Mouse (Mus musculus) ovary, postnatal 14 days (tissue): ENCODE measurements around the gene Gm49486.
"Not testable (repeated sequence)": the region's sequence is repeated elsewhere in the genome, so short reads cannot be mapped to it uniquely, and the experiment has no call there.

Source experiments
- DNase-seq: peaks from one replicate; pipeline ENCODE4 v3.0.0; 2022; ENCODE audit warnings: low spot score

The Gm49486 gene

DNA sequence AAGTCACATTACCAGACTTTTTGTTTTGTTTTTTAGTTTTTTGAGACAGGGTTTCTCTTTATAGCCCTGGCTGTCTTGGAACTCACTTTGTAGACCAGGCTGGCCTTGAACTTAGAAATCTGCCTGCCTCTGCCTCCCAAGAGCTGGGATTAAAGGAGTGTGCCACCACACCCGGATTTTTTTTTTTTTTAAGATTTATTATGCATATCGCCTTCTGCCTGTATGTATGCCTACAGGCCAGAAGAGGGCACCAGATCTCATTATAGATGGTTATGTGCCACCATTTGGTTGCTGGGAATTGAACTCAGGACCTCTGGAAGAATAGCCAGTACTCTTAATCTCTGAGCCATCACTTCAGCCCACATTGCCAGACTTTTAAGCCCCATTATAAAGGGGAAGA, 3.4 kb upstream of the Gm49486 start:
- DNase-seq: not testable (repeated sequence)

DNA sequence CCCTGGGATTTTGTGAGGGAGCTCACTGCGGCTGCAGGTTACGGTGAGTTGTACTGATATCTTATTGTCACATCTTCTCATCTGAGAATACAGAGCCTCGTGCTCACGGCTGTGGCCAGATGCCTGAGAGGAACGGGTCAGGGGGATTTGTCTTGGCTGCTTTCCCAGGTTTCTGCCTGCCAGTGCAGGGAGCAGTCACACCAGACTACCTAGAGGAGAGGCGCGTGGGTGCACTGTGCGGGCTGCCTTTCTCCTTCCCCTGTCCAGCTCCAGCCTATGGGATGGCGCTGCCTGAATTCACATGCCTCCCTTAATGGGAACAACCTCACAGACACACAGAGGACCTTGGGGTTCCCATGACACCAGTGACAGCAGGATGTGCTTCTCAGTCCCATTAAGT, 6.1 kb downstream of the Gm49486 start:
- DNase-seq: no peak

DNA sequence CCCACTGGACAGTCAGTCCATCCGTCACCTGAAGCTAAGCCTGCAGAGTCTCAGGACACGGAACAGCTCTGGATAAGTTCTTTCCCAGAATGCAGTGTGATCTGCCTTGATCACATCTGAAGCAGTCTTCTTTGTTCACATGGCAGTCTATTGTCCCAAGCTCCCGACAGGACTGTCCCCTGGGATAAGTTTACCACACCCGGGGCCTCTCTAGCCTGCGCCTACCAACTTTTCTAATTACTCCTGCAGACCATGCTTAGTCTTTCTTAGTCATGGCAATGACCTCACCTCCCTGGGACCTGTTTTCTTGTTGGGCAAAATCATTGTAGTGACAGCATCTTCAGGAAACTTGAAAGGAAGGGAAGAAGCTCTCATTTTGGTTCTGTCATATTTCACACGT, 8.8 kb downstream of the Gm49486 start:
- no peak for DNase-seq

DNA sequence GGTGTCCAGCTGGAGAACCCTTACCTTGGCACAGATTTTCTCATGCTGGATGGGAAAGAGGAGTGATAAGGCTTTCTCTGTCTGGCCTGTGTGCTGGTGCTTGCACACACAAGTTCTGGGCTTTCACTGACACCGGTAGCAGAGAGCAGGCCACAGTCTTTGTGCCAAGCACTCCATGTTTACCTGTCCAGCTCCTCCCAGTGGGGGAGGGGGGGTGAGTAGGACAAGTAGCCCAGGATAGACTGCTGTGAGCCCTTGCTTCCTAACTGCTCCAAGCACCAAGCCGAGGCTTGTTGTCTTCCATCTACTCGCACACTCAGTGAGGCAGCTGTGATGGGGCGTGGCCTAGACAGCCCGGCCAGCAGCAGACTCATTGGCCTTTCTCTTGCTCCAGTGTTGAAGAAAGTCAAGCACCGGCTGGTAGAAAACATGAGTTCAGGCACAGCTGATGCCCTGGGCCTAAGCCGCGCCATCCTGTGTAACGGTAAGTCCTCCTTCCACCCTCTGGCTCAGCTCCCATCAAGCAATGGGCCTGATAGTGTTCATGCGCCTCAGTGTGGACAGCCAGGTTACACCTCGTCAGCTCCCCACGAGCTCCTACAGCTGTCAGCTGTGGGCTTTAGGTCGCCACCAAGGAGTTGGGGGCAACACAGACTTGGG, 13.5 kb downstream of the Gm49486 start:
- no peak for DNase-seq

DNA sequence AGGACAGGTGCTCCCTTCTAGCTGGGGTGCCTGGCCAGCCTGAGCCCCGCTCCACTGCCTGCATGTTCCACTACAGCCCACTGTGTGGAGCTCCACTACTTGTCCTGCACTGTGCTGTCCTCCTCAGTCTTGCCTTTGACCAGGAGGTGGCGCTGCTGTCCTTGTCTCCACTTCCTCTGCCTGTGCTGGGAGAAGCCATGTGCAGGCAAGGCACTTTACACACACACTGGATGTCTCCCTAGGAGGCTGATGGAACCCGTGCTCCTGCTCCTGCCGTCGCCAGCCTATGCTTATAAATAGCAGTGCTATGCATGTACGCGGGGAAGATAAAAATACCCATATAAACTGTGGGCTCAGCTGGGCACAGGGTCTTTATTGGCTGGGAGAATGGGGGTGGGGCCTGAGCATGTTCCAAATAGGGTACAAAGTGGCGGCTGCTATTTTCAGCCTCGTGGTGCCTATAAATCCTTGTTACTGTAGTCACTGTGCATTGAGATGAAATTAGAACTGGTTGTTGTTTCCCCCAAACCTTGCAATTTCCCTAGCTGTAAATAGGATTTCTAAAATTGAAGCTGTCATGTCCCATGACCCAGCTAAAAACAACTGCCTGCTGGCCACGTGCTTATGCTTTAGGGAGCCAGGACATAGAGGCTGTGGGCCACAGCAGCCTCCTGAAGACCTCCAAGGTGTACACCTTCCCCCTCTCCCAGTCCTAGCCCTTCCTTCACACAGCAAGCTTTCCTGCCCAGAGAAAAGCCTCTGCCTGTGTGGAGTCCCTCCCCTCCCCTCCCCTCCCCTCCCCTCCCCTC, 14.2 kb downstream of the Gm49486 start:
- peak; percentile 94 for DNase-seq

DNA sequence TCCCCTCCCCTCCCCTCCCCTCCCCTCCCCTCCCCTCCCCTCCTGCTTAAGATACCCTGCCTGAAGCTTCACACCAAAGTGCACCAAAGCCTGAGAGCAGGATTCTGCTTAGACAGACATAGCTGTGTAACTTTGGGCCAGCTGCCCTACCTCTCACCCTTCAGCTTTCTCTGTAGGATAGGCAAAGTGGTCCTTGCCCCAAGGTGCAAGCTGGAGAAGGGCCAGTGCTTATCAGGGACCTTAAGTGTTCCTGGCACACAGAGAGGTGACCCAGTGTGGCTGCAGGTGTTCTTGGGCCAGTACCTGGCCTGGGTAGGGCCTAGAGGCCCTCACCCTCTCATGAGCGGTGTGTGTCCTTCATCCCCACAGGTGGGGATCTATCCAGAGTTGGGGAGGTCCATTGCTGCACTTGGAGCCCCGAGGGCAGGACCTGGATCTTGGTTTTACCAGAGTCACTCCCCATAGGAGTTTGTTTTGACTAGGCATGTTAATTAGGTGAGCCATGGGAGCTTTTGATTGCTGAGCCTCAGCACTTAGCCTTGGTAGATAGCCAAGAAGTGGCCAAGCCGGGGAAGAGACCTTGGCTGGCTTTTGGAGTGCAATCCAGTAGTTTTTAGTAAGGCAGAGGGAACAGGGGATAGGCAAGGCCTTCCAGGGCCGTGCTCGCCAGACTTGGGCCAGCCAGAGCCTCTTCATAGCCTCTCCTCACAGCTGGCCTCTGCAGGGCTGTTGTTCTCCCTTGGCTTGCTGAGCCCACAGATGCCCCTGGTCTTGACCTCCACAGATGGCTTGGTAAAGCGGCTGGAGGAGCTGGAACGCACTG, 15.1 kb downstream of the Gm49486 start:
- DNase-seq: no peak

DNA sequence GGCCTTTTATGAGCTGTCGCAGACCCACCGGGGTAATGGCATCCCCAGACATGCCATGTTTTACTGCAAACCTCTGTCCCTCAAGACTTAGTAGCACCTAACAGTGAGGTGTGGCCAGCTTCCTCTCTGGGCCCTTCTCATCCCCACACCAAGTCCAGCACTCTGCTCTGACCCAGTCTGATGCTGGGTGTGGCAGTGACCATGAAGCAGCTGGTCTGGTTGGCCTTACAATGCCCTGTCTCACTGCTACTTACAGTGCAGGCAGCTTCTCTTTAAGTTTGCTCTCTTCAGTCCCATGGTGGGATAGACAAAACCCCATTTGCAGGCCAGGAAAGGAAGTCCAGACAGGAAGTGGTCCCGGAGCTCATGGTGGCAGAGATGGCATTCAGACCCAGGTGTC, 16.1 kb downstream of the Gm49486 start:
- DNase-seq: no peak

DNA sequence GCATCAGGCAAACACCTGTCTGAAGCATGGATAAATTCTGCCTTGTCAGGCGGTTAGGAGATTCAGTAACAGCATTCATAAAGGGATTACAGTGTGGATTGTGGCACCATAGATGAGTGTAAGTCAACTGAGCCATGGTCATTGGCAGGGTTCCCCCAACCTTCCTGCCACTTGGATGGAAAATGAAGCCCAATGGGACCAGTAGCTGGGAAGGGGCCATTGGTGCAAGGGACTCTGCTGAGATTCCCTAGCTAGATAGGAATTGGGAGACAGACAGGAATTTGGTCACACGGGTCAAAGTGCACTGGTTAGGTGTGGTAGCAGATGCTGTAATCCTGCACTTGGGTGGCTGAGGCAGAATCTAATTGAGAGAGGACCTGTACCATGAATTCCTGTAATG, 21.0 kb downstream of the Gm49486 start:
- no peak for DNase-seq

DNA sequence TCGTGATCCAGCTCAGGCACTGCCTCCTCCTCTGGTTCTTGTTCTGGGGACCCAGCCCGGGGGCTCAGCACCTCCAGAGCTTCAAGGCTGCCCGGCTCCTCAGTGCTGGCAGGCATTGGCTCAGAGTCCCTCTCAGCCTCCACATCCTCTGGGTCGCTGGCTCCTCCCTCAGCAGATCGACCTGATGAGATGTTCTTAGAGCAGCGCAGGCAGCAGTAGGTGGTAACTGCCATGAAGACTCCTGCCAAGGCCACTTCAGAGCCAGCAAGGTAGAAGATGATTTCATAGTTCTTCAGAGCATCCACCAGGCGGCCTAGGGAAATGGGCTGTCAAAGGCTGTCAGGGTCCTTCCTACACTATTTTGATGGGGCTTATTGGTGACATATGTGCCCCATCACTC, 22.0 kb downstream of the Gm49486 start:
- no peak for DNase-seq

DNA sequence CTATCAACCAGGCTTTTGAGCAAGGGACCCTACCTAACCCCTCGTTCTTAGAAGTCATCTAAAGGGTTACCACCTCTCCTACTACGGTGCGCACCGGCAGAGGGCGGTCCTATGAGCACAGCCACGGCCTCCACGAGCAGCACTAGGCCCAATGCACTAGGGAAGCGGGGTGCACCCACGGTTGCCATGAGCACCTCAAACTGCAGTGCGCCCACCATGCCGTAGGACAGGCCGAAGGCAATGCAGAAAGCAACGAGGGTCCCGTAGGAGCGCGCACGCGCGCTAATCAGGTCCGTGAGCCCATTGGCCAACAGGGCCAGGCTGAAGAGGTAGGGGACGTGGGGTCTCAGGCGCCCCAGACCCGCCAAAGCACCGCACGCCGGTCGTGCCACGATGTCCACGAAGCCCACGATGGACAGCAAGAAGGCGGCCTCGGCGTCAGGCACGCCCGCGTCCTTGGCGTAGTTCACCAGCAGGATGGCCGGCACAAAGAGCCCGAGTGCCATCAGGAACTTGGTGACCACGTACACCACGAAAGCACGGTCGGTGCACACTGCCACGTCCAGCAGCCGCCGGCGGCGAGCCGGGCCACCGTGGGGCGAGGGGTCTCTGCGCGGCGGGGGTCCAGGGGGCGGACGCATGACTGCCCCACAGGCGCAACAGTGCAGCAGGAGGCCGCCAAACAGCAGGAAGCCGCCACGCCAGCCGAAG, 22.7 kb downstream of the Gm49486 start:
- no peak for DNase-seq

DNA sequence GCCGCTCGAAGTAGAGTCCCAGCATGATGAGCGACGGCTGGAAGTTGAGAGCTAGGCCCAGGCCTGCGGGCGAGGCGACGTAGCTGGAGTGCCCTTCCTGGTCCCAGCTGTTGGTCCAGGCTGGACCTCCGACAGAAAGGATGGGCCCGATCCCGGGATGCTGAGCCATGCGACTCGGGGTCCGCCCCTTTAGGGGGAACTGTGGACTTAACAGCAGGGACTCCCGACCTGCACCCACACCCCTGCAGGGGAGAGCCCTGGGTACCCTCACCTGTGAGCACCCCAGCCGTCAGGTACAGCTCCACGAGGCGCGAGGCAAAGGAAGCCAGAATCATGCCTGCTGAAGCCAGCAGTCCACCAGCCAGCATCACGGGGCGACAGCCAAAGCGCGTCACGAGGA, 23.4 kb downstream of the Gm49486 start:
- DNase-seq: no peak

DNA sequence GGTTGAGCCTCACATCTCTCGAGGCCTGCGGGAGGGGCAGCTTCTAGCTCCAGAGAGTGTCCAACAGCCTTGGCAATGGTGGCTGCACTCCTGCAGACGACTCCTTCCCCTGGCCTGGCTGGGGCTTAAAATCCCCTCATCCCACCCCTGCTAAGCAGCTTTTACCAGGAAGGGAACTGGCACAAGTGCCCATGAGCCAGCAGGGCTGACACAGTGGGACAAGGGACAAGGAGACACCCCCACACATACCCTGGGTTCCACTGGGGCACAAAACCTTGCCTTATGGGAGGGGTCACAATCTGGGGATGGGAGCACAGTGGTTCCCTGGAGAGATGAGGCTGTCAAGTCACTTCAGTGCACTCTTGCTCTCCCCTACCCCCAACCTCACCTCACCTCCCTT, 25.5 kb downstream of the Gm49486 start, which contains the start of gene Slc16a8:
TSS of gene Slc16a8 (minus strand) at position 101 of the 400 bp plus-strand sequence.
- no peak for DNase-seq

DNA sequence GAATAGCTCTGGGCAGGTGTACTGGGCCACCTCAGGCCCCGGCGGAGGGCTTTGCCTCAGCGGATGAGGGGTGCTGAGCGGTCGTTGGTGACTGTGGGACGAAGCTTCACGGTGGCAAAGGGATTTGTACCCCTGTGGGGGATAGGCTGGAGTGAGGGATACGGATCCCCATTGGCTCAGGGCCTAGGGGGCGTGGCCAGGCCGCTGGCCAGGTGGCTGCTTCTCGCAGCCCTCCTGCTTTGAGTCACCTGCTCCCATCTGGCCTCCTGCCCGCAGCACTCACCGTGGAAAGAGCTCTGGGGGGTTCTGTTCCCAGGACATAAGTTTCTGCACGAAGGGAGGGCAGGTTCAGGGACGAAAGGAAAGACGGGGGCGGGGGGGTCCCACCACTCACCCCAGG, 29.3 kb downstream of the Gm49486 start:
- no peak for DNase-seq

DNA sequence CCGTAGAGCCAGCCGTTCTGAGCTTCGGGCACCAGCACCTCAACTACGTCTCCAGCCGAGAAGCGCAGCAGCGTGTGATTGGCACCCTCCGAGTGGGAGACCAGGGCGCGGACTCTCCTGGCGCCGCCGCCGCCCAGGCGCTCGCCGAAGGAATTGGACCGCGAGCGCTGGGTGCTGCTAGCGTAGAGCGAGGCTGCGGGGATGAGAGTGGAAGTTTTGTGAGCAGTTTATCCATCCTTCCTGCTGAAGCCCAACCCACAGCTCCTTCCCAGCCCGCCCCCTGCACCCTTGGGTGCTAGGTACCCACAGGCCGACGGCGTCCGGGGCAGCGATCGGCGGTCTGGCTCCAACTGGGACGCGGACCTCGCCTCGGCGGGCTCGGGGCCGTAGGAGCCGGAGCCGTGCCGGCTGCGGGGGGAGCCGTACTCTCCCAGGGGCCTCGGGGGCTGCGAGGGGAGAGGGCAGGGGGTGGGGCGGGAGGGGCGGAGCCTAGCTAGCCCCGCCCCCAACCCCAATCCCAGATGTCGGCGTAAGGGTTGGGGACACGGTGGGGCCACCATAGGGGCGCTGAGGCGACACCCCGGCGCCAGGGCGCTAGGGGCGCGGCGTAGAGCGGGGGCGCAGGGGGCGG, 32.0 kb downstream of the Gm49486 start:
- DNase-seq: no peak

DNA sequence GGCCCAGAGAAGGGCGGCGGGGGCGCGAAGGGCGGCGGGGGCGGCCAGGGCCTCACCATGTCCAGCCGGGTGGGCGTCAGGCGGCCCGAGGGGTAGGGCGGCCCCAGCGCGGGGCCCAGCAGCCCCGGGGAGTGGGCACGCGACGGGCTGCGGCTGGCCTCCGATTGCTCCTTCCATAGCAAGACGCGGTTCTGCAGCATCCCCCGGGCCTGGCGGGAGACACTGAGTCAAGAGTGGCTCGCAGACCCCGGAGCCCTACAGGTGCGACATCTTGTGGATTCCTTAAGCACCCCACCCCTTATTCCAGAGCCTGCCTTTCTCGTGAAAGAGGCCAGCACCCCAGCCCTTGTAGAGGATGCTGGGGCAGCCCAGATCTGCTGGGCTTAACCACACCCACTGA, 32.6 kb downstream of the Gm49486 start:
- no peak for DNase-seq

DNA sequence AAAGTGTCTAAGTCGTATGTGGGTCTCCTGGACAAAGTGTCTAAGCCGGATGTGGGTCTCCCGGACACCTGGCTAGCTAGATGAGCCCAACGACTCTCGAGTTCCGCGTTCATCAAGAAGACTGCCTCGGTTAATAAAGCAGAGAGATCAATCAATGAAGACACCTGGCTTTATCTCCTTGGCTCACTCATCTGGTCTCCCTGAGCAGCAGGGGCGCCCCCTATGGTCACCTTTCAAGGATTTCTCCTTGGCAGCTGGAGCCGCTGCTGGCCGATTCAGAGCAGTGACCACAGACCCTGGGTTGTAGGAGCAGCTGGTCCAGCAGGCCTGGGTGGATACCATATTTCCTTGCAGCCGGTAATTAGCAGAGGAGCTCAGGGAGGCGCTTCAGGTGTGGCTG, 33.2 kb downstream of the Gm49486 start:
- DNase-seq: no peak

DNA sequence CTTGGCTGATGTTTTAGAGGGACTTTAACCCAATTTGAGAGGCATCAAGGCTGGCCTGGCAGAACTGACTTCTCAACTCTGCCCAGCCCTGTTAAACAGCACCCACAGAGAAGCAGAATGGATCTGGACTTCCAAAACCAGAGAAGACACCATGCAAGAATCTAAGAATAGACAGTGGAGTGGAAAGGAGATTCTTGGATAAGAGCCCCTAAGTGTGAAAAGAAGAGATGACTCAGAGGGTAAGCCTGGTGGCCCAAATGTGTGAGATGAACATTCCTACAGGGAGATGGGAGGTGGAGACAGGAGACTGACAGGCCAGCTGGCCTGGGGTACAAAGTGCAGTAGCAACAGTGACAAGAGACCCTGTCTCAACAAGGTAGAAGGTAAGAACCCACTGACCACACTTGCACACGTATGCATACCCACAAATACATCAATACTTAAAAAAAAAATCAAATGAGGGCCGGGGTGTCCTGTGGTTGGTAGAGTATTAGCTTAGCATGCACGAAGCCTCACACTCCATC, 33.7 kb downstream of the Gm49486 start:
- no peak for DNase-seq

DNA sequence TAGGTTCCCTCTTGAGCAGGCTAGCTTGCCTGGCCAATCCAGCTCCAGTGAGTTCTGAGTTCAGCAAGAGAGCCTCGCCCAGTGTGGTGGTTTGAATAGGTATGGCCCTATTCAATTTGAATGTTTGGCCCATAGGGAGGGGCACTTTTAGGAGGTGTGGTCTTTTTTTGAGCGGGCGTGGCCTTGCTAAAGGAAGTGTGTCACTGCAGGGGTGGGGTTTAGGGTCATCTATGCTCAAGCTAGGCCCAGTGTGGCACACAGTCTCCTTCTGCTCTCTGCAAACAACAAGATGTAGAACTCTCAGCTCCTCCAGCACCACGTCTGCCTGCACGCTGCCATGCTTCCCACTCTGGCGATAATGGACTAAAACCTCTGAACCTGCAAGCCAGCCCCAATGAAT, 34.5 kb downstream of the Gm49486 start:
- DNase-seq: no peak

DNA sequence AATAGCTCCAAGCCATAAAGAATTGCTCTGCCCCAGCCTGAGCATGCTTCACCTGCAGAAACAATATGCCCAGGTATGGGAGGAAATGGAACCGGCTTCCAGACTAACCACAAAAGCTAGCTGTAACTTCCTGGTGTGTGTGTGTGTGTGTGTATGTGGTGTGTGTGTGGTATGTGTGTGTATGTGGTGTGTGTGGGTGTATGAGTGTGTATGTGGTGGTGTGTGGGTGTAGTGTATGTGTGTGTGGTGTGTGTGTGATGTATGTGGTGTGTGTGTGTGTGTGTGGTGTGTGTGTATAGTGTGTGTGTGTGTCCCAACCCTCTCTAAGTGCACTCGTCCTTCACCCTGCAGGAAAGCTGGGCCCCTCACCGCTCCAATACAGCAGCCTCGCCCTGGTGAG, 36.2 kb downstream of the Gm49486 start:
- no peak for DNase-seq

DNA sequence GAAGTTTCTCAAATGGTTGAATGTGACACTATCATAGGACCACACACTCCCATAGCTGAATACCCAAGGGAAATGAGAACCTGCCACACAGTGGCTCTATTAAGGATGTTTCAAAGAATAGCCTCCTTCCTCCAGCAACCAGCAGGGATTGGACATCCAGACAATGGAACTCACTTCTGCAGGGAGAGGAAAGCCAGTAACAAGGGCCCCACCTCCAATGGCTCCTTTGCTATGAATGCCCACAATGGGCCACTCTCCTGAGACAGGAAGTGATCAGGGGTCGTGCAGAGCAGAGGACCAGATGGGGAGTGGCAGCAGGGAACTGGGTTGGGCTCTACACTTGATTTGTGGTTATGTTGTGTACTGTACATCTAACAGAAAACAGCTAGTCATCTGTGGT, 39.3 kb downstream of the Gm49486 start:
- no peak for DNase-seq

DNA sequence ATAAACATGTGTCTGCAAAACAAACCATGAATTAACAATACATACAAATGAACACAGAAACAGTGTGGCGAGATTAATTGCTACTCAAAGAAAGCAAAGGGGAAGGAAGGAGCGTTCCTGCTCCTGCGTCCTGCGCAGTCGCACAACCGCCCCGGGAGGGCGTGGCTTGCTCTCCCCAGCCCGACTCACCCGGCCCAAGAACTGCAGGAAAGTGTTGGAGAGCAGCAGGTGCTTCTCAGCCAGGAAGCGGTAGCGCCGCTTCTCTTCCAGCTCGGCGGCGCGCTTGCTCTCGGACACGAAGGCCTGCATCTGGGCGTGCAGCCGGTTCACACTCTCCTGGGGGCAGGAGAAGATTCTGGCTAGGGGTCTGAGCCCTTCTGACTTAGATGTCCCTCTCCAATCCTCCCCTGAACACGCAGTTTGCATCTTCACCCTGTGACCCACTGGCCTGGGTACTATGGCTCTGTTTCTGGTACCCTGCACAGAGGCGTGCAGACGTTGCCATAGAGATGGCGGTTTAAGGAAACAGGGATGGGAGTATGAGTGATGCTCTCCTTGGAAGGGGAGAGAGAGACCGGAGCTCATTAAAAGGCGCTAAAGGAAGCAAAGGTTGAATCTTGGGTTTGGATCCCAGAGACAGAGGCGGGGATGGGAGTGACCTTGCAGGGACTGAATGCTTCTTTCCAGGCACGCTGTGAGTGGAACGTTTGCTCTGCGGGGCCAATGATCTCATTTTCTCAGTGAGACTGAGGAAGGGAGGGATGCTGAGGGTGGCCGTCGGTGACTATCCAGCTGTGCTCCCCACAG, 41.3 kb downstream of the Gm49486 start:
- peak; percentile 33 for DNase-seq
